Mouse (Mus musculus): ENCODE results near the gene Pon1. TPM values are rescaled to one million over a fixed set of nuclear protein-coding genes. Genes with fewer than 3 reads are reported as not detected.
"Not testable (repeated sequence)": the region's sequence is repeated elsewhere in the genome, so short reads cannot be mapped to it uniquely, and the experiment has no call there.

The Pon1 gene
- under 1 TPM in 1 of 2 experiments, not detected in 1; 0.53 TPM for total RNA-seq (2021)

DNA sequence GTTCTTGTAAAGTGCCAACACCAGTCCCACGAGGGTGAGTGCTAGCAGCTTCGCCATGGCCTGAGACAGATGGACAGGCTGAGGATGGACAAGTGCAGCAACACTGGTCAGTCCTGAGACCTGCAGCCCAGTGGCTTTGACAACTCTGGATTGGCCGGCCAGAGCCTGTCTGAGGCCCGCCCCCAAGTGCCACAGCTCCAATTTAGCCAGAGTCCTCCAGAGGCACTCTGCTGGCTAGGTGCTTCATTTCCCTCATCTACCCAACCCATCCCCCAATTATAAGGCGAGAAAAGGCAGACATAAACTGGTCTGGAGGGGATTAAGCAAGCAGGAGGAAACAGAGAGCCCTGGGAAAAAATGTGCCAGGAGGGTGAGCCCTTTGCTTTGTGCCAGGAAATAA lies at the start of gene Pon1:
TSS of gene Pon1 (minus strand) at position 254 of the 400 bp plus-strand sequence.
- intact Hi-C loops (cut with DNase I): no loop called here
- DNase-seq: no peak

DNA sequence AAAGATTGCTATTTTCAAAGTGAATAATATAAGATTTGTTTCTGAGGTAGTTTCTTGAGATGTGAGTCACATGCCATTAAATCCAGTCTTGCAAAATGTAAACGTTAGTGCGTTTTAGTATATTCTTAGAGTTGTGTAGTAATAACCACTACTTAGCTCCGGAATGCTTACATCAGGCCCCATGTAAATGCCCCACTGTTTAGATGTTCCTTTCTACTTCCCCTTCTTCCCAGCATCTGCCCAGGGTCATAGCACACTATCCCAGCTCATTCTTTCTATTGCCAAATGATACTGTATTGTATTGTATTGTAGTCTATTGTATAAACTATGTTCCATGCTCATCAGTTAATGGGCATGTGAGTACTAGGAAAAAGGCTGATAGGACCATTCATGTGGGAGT lies 45.1 kb upstream of the Pon1 start:
- intact Hi-C loops (cut with DNase I): no loop called here
- no peak for DNase-seq

DNA sequence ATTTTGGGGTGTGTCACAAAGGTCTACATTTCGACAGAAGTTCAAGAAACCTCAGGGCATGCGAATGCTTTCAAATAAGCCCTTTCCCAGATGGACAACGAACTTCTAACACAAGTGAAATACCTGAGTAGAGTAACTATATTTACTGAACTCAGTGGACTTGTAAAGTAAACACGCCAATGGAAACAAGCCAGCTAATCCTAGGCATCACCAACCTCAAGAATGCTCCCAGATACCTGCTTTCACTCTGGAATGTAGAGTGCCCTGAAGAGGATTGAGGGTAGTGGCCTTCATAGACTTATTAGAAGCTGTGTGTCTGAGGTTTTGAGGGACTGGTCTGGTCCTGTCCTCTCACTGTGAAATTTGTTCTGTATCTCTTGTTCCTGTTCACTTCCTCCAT lies 43.8 kb upstream of the Pon1 start:
- intact Hi-C loops (cut with DNase I): no loop called here
- no peak for DNase-seq

DNA sequence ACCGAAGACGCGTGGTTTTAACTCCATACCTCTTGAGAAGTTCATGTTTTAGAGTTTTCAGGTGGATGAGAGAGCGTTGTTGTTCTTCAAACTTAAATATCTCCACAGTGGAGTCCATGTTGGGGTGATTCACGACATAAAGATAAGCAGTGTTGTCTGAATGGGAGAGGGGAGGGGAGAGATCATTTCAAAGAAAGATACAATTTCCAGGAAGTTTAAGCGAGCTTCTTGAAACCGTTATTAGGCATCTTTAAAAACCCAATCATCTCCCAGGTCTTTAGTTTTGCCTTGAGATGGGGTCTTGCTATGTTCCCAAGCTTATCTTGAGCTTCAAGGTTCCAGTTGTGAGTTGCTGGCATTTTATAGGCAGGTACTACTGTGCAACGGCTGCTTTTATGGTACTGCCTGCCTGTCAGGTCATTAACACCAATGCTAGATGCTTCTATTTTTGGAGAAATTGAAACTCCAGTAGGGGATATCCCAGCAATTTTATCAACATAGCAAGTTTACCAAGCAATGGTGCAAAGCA lies 43.2 kb upstream of the Pon1 start:
- DNase-seq: no peak
- intact Hi-C loops (cut with DNase I): no loop called here

DNA sequence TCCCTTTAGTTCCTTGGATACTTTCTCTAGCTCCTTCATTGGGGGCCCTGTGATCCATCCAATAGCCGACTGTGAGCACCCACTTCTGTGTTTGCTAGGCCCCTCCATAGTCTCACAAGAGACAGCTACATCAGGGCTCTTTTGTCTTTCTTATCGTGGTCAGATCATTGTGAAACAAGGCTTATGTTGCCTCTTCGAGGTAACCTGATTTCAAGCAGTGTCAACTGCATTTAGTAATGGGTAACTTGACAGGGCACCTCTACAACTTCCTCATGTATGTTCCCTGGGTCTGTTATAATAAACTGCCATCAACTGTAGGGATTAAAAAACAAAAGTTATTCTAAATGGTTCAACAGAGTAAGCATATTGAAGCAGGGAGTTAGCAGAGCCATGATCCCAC lies 40.8 kb upstream of the Pon1 start:
- no peak for DNase-seq

DNA sequence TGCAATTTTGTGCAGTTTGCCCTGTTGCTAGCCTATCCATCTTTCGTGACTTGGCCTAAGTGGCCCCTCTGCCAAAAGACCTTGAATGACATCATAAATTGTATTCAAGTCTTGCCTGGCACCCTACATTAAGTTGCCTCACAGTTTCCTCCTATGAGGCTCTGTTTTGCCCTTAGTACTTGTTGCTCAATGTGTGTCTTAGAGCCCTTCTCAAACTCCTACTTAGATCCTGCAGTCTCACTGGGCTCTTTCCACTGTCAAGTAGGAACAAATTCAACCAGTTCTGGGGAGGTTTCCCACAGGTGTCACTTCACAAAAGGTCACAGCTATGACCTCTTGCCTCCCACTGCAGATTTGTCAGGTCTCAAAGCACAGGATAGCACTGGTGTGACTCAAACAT lies 40.1 kb upstream of the Pon1 start:
- DNase-seq: no peak
- intact Hi-C loops (cut with DNase I): no loop called here

More for the DNA sequence above, 40.8 kb upstream of the Pon1 start:
- intact Hi-C loops (cut with DNase I): no loop called here

DNA sequence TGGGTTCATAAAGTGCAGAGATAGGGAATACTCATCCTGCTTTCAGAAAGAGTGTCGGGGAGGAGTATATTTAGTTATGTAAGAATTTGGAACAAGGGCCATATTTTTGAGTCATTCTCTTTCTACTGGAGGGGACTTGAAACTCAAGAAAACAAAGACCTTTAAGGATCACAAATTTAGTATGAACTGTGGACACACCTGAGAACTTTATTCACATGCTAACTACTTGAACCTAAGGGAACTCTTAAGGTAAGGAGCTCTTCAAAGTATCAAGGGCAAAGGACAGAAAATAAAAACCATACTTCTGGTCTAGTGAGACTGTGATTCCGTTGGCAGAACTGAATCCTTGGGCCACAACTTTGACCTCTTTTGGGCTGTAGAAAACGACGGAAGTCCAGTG lies 38.3 kb upstream of the Pon1 start:
- intact Hi-C loops (cut with DNase I): no loop called here
- no peak for DNase-seq

DNA sequence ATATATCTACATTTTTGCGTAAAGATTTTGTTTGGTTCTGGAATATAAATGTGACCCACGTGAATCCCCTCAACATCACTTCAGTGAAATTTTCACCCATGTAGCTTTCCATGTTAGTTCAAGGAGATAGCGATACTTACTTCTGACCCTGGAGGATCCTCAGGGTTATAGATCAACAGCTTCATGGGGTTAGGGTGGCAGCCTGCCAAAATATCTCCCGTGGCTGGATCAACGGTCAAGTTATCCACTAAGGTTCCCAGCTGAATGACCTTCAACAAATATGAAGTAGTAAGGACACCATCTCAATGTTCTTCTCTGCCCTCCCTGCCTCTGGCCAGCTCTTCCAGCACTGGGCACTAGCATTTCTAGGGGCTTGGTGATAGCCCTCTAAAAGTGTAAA lies 36.5 kb upstream of the Pon1 start:
- no peak for DNase-seq
- intact Hi-C loops (cut with DNase I): no loop called here

DNA sequence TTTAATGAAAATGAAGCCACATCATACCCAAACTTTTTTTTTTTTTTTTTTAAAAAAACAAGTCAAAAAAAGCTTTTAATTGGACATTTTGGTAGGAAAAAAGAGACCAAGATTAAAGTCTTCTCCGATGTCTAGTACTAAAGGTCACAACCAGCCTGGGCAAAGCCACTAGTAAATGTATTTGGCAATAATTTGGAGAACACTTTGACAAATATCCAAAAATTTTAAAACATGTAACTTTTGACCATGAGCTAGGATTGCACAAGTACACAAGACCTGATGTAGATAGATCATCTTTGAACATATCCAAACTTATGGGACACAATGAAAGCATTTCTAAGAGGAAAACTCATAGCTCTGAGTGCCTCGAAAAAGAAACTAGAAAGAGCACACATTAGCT lies 29.8 kb upstream of the Pon1 start:
- intact Hi-C loops (cut with DNase I); DNase-seq: not testable (repeated sequence)

DNA sequence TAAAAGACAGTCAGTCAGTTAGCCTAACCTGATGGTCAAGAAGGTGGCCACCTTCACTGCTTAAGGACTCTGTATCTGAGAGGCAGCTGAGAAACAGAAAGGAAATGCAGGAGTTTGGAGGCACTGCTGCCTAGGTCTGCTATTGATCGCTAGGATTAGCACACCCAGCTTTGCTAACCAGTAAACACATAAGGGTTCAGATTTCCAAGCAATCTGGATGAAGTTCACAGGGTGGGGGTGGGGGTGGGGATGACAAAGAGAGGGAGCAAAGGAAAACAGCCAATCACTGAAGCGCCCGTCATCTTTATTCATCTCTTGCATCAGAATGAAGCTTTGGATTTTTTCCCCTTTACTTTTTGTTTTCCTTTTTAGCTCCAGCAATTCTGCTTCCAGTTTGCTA lies 28.3 kb upstream of the Pon1 start:
- no peak for DNase-seq
- intact Hi-C loops (cut with DNase I): no loop called here

DNA sequence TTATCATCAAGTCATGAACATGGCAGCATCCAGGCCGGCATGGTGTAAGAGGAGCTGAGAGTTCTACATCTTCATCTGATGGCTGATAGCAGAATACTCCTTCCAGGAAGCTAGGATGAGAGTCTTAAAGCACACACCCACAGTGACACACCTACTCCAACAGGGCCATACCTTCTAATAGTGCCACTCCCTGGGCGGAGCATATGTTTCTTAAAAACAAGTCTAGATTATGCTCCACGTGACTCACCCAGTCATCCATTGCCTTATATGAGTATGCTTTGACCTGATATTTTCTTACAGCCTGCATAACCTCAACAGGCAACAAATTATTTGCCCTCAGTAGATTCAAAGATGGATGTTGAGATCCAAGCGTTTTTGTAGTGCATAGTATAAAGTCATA lies 24.4 kb upstream of the Pon1 start:
- DNase-seq: no peak
- intact Hi-C loops (cut with DNase I): no loop called here

DNA sequence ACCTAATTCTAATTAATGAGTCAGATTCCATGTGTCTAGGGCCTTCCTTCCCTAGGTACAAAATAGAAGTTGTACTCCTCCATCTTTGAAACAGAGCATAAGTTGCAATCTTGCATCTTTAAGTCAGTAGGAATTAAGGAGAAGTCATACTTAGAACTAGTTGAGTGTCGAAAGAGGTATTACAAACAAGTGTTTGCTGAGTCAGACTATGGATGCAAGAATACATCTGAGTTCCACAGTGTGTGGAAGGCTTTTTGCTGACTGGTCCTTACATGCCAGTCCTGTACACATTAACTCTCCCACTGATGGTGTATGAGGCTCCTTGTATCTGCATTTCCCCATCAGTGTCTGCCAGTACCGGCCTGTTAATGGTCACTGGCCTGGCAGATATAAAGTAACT lies 14.1 kb upstream of the Pon1 start:
- DNase-seq: no peak
- intact Hi-C loops (cut with DNase I): no loop called here

DNA sequence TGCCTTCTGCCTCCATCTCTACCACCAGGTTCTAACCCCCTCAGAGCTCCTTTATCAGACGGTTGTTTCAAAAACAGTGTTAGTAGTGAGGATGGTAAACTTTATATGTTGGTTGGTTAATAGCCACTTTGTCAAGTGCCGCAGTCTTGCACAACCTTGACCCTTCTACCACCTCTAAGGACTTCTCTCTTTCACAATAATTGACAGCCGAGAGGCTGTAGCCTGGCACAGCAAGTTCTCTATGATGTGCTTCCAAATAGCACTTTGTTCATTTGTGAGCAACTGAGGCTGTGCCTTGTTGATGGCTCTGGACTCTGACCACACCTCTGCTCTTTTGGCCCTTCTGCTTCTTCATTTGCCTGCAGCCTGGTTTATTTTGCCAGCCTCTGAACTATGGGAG lies 6.2 kb upstream of the Pon1 start:
- DNase-seq: no peak
- intact Hi-C loops (cut with DNase I): no loop called here

DNA sequence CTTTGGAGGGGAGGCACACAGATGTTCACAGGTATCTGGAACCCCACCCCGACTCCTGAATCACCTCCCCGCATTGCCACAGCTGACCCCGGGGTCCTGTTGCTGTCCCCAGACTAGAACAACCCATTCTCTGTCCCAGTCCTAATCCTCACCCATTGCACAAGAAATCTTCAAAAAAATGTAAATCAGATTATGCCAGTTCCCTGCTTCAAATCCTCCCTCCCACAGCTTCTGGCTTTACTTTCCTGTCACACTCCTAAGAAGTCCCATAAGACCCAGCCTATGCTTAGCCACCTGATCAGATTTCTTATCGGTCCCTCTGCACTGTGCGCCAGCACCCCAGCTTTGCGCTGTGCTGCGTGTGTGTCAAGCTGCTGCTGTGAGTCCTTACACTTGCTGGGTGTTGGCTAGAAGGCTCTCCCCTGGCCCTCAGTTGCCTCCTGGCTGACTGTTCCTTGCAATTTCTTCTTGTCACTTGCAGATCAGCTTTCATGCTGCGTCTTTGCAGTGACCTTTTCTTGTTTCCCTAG lies 5.7 kb upstream of the Pon1 start:
- DNase-seq: no peak
- intact Hi-C loops (cut with DNase I): no loop called here

DNA sequence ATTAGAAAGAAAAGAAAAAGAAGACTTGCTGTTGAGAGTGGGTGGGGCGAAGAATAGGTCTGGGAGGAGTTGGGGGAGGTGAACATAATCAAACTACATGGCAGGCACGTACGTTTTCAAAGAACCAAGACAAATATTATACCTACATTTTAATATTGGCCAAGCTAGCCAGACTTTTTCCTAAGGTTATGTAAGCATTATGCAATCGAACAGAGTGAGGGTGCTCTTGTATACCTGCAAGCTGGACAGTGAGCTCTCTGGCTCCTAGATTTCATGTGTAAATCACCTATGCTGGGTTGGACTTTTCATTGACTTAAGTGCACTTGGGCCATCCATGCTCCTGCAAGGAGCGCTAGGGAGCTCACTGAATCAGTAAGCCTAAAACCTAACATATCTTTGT lies 4.8 kb upstream of the Pon1 start:
- intact Hi-C loops (cut with DNase I): no loop called here
- DNase-seq: no peak

DNA sequence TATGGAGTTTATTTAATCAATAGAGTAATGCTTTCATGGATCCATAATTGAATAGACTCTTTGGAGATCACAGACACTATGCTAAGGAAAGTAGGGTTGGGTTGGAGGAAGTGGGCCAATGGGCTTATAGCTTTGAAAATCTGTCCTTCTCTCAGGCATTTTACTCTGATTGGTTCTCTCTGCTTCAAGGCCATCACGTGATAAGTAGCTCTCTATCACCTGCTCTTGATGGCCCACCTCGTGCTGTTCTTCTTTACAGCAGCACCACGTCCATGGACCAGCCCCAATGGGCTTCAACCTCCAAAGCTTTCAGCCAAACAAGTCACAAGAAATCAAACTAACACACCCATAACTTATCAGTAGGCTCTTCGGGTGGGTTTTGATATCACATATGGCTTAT lies 3.0 kb downstream of the Pon1 start:
- no peak for DNase-seq
- intact Hi-C loops (cut with DNase I): no loop called here

DNA sequence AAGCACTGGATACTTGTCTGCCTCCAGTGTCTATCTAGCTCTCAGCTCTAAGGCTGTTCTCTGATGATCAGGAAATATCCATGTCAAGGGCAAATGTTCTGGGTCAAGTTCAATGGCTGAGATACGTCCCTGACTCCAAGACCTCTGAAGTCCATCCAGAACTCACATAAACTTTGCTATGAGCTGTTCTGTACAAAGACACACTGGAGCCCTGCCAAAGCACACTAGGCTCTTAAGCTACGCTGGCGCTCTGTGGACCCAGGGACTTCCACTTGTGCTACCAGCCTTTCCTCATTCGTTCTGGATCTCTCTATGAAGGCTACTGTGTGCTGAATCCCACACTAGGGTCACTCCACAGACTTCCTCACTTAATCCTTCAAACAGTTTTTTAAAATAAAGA lies 4.2 kb downstream of the Pon1 start:
- no peak for DNase-seq
- intact Hi-C loops (cut with DNase I): no loop called here

DNA sequence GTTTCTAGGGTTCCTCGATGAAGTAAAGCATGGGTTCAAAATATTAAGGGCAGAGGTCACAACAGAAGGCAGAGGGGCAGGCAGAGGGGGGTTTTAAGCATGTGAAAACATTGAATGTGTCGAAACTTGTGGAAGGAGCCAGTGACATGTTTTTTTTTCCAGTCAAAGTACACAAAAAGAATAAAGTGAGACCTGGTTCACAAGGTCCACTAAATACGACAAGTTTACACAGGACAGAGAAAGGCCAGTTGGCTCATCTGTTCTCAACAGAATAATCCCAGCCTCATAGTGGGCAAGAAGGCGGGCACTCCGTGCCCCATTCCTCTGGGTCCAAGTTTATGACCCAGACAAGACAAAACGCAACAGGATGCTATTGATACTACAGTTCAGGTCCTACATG lies 4.8 kb downstream of the Pon1 start:
- DNase-seq: no peak
- intact Hi-C loops (cut with DNase I): no loop called here

DNA sequence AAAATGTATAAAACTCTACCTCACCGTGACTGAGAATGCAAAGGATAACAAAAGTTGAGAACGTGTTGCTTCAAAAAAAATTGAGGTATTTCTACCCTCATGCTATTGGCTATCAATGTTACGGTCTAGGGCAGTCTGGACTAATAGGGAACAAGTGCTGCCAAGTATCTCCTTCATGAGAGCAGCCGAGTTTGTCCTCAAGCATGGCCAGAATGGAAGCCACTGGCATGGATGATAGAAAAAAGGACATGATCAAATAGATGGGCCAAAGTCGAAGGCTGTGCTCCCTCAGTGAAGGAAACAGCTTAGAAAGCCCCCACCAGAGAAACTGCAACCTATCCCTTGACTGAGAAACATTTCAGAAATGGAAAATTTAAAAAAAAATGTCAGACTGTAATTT lies 5.7 kb downstream of the Pon1 start:
- intact Hi-C loops (cut with DNase I): no loop called here
- no peak for DNase-seq

DNA sequence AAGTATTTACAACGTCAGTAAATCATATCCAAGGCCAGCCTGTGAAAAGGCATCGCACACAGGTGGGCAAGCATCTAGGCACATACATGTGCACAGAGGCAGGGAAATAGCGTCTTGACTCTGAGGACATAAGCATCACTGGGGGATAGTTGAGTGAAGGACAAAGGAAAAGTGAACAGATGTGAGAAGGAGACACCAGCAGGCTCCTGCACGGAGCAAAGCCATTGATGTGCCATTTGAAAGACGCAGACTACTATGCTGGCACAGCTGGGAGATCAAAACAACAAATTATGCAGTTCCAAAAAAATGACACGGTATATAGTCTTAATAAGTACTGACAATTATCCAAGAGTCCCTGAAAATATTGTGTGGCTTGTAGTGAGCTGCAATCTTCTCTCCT lies 6.2 kb downstream of the Pon1 start:
- DNase-seq: no peak
- intact Hi-C loops (cut with DNase I): no loop called here

DNA sequence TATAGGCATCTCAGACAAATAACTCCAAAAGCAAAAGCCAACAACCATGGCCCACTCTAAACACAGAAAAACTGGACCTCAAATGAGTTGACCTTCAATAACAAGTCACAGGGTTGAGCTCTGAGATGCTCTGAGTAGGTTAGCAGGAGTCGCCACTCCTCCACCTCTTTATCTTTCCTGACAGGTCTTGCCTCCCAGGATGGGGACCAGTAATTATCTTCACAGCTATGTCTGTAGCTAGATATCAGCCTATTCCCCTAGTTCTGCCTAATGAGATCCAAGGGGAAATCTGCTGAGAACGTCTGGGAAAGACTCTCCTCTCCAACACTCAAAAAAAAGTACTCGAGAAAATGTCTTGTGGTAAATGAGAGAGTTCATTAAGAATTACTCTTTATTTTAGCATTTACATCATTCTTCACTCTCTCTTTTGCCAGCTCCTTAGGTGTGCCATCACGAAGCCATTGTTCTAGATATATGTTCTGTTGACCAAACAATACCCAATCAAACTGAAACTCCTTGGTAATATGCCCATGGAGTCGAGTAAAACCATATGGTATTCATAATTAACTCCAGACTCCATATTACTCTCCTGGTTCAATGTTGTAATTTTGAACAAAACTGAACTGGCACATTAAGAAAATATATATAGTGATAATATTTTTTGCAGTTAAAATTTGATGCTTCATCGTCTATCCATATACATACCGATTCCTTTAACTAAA lies 7.4 kb downstream of the Pon1 start:
- intact Hi-C loops (cut with DNase I): no loop called here
- DNase-seq: no peak

DNA sequence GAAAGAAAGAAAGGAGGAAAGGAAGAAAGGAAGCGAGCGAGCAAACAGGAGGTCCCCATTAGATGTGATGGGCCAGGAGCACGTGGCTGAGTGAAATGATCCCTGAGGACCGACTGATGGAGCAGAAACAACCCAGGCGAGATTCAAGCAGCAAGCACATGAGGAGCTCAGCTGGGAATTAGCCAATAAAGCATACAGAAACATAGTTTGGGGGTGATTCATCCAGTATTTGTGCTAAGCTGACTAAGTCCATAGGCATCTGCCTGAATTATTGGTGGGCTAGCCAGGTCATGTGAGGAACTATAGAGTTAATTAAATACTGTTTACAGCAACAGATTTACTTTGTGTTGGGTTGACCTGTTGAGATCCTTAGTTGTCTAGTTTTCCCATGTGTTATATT lies 13.1 kb downstream of the Pon1 start:
- intact Hi-C loops (cut with DNase I): no loop called here
- no peak for DNase-seq

DNA sequence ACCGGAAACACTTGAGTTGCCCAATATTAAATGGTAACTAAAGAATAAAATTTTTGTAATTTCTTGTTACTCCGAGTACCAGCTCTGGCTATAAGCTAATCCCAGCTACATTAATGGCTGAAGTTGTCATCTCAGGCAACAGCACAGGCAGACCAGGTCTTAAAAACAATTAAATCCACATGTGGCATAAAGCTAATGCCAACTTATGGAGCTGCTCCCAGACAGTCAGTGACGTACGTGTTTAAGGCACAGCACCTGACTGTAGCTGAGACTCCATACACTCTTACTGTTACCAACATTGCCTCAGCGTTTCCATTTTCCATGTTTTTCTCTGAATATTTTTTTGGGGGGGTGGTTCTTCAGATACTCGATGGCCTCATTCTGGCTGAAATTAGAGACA lies 14.6 kb downstream of the Pon1 start:
- intact Hi-C loops (cut with DNase I): no loop called here
- no peak for DNase-seq

Data from heart, postnatal 36 days (tissue).